Mouse (Mus musculus): ENCODE measurements at regions not wholly inside any gene's neighbourhood (a gene's known extent, or its start where the extent isn't known, plus 50 kb on each side); places are given as distances from the start of the nearest gene placed in this dataset.

DNA sequence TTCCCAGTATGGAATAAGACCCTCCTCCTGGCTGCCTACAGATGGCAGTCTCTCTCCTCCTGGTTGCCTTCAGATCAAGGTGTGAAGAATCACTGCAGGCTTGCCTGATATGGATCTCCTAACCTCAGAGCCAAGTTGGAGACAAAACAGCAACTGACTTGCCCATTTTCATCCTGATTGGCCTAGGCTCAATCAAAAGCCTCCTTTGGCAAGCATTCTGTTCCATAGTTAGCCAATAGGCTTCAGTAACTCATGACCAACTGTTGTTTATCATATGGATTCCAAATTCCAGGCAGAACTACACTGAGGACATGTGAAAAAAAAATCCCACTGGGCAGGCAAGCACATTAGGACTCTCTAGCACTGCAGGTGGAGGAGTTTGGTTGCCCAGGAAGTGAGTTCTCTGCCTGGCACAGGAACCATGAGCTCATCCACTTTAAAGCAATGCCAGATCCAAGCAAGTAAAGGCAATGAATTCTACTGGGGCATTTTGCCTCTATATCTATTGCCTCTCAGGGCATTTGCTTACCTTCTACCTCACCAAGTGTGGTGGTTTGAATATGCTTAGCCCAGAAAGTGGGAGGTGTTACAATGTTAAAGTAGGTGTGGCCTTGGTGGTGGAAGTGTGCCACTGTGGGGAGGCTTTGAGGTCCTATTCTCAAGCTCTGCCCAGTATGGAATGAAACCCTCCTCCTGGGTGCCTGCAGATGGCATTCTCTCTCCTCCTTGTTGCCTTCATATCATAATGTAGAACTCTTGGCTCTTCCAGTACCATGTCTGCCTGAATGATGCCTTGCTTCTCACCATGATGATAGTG, 183.6 kb upstream of the Castor2 start:
- dilution Hi-C loops (cut with MboI; ENCODE audit: extremely low pct_ligation_motif_present, extremely low pct_unique_long_range_greater_than_20kb, low sequenced_read_pairs) = no loop called here
- Histone ChIP-seq H3K4me2 (ENCODE audit: insufficient read depth, low read depth, poor library complexity, severe bottlenecking) (no peak overlapping the region), H3K36me3 (replicated peaks in 1 of 2; ENCODE audit: control insufficient read depth in 1 of 2, insufficient read depth in 1 of 2, low read length in 1 of 2) (no peaks in the 10 kb centered on the region), H3K79me2 (replicated peaks; ENCODE audit: control insufficient read depth, extremely low read depth, insufficient read depth, poor library complexity, severe bottlenecking) (no peaks in the 10 kb centered on the region), H3K27ac (ENCODE audit: insufficient read depth, low read depth) (no peak overlapping the region), H3K4me1 (ENCODE audit: control insufficient read depth in 1 of 2, insufficient read depth in 2 of 2) (no peaks in the 10 kb centered on the region), H3K9ac (ENCODE audit: insufficient read depth, low read depth) (no peak overlapping the region), H3K27me3 (replicated peaks) (no peaks in the 10 kb centered on the region), H3K9me3 (replicated peaks; ENCODE audit: low read length) (peaks cover 72% of the 10 kb centered on the region), H3K4me3 (replicated peaks in 1 of 3; ENCODE audit: low read depth in 2 of 3, low read length in 2 of 3, poor library complexity in 1 of 3) (no peak overlapping the region)
- DNase-seq (ENCODE audit: extremely low read depth) = no peak
- in situ Hi-C loops (cut with MboI; ENCODE audit: low pct_ligation_motif_present, low pct_unique_long_range_greater_than_20kb, low sequenced_read_pairs) = no loop called here
- no peak for TF ChIP-seq USF1 (IDR thresholded peaks at IDR 0.05; ENCODE audit: low read depth, low read length)
- no peak for TF ChIP-seq SMC3 (IDR thresholded peaks at IDR 0.05; ENCODE audit: low read depth, low read length)
- no peak for TF ChIP-seq ELF1 (IDR thresholded peaks at IDR 0.05; ENCODE audit: low read depth, low read length)
- no peak for TF ChIP-seq IRF4 (IDR thresholded peaks at IDR 0.05; ENCODE audit: low read depth, low read length)
- no peak for TF ChIP-seq USF2 (conservative IDR thresholded peaks at IDR 0.05; ENCODE audit: low read depth, low read length)
- TF ChIP-seq GABPA (IDR thresholded peaks at IDR 0.05; ENCODE audit: insufficient replicate concordance, low read depth, low read length) = no peak
- TF ChIP-seq POLR2A (IDR thresholded peaks at IDR 0.05; ENCODE audit: low read depth, low read length) = no peak
- no peak for TF ChIP-seq SIN3A (IDR thresholded peaks at IDR 0.05; ENCODE audit: low read length)
- TF ChIP-seq ZKSCAN1 (IDR thresholded peaks at IDR 0.05; ENCODE audit: borderline replicate concordance, low read depth, low read length) = no peak
- no peak for TF ChIP-seq TCF12 (IDR thresholded peaks at IDR 0.05; ENCODE audit: low read depth, low read length)
- no peak for TF ChIP-seq ETS1 (conservative IDR thresholded peaks at IDR 0.05; ENCODE audit: low read depth, low read length)
- TF ChIP-seq ZNF384 (IDR thresholded peaks at IDR 0.05; ENCODE audit: low read depth, low read length) = no peak
- TF ChIP-seq RCOR1 (conservative IDR thresholded peaks at IDR 0.05; ENCODE audit: low read depth, low read length) = no peak

DNA sequence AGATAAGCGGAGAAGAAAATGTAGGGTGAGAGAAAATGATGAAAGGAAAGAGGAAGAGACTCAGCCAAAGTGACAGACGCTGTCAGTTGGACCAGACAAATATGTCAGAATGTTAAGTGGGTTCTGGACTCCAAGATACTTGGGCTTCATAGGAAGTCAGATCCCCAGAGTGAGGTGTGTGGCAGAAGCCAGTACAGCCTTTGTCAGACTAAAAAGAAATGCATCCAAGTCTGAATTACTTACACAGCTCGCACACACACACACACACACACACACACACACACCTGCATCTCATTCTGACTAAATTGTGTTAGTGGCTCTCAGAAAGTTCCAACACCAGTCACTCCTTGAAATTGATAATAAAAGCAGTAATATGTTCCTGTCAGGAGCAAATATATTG, 192.1 kb upstream of the Castor2 start:
- TF ChIP-seq GABPA (IDR thresholded peaks at IDR 0.05; ENCODE audit: insufficient replicate concordance, low read depth, low read length) (no peak), ELF1 (IDR thresholded peaks at IDR 0.05; ENCODE audit: low read depth, low read length) (no peak), MAX (IDR thresholded peaks at IDR 0.05; ENCODE audit: low read length) (no peak), TCF12 (IDR thresholded peaks at IDR 0.05; ENCODE audit: low read depth, low read length) (no peak), TBP (conservative IDR thresholded peaks at IDR 0.05; ENCODE audit: low read depth, low read length) (no peak)
- Histone ChIP-seq H3K9me3 (replicated peaks; ENCODE audit: low read length) (peaks cover 67% of the 10 kb centered on the region), H3K4me3 (replicated peaks in 1 of 3; ENCODE audit: low read depth in 2 of 3, low read length in 2 of 3, poor library complexity in 1 of 3) (no peak overlapping the region), H3K4me2 (ENCODE audit: insufficient read depth, low read depth, poor library complexity, severe bottlenecking) (no peak overlapping the region), H3K36me3 (replicated peaks in 1 of 2; ENCODE audit: control insufficient read depth in 1 of 2, insufficient read depth in 1 of 2, low read length in 1 of 2) (no peaks in the 10 kb centered on the region), H3K9ac (ENCODE audit: insufficient read depth, low read depth) (no peak overlapping the region), H3K4me1 (ENCODE audit: control insufficient read depth in 1 of 2, insufficient read depth in 2 of 2) (no peaks in the 10 kb centered on the region), H3K27me3 (replicated peaks) (no peaks in the 10 kb centered on the region), H3K79me2 (replicated peaks; ENCODE audit: control insufficient read depth, extremely low read depth, insufficient read depth, poor library complexity, severe bottlenecking) (no peaks in the 10 kb centered on the region), H3K27ac (ENCODE audit: insufficient read depth, low read depth) (no peak overlapping the region)
- DNase-seq (ENCODE audit: extremely low read depth) = no peak
- dilution Hi-C loops (cut with MboI; ENCODE audit: extremely low pct_ligation_motif_present, extremely low pct_unique_long_range_greater_than_20kb, low sequenced_read_pairs) = no loop called here
- in situ Hi-C loops (cut with MboI; ENCODE audit: low pct_ligation_motif_present, low pct_unique_long_range_greater_than_20kb, low sequenced_read_pairs) = no loop called here

Measured in CH12.LX (cell line).